ENCODE assay signal across 21 mouse cellular contexts in the genomic region with DNA sequence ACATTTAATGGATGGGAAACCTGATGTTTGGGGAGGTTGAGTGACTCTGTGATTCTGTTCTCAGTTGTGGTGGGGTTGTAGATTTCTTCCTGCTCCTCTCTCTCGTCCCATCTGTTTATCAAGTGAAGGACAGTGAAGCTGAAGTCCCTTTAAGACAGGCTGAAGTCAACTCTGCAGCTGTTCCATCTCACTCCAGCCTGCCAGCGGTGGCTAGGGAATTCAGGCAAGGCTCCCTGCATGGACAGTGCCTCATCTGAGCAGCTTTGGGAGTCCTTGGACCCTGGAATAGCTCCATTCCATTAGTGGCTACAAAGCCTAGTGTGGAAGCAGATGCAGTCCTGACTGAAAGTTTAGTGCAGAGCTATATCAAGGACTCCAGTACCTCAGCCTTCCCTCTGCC. TPM values are rescaled to one million over a fixed set of nuclear protein-coding genes. Genes with fewer than 3 reads are reported as not detected.
A peak's percentile ranks its signal among the peaks of the same experiment; 100 is the strongest.
DNase-seq lines count a peak whose midpoint lies in the region; ATAC-seq lines count a peak whose summit lies in the region.
"Had no signal": no experiment of that assay in that cellular context is flagged by ENCODE, and none has a peak within 500 bp of the region (broad histone marks: within the 10 kb centered on the region; RNA-seq: fewer than 3 reads in every experiment).

No protein-coding gene starts in this region.

- H3K9ac ChIP-seq in embryonic facial prominence, embryonic 15.5 days: no peak overlapping the region
- H3K9ac ChIP-seq: forebrain, embryonic 13.5 days; neural tube, embryonic 15.5 days had no signal

- no peak overlapping the region for H3K4me3 ChIP-seq in embryonic facial prominence, embryonic 15.5 days (replicated peaks)
- H3K4me3 ChIP-seq in hindbrain, embryonic 10.5 days: no peak overlapping the region
- H3K4me3 ChIP-seq: forebrain, embryonic 13.5 days; limb, embryonic 10.5 days; neural tube, embryonic 15.5 days had no signal

- WGBS in embryonic facial prominence, embryonic 15.5 days: 59% methylated on average over 2 of the region's 2 CpGs
- WGBS in hindbrain, embryonic 10.5 days: 65% methylated on average over 2 of the region's 2 CpGs

- peak; percentile 38 for DNase-seq in kidney, postnatal 10 days
- DNase-seq in kidney, adult 9 months: no peak
- DNase-seq in gastrocnemius, postnatal 36 days: peak; percentile 27 to 34
- peak; percentile 40 for DNase-seq in lung, postnatal 36 days
- DNase-seq in right cerebral cortex, postnatal 14 days: no peak
- no peak for DNase-seq in hindbrain, embryonic 10.5 days (ENCODE audit: low spot score)
- DNase-seq: B cell, adult 2 months; cerebellum, adult 9-10 months; kidney, adult 11 months; kidney, postnatal 14 days; right cerebral cortex, postnatal 4 days had no signal

- intact Hi-C loops in gastrocnemius, postnatal 36 days (cut with DNase I): no loop called here

- no peak for ATAC-seq in embryonic facial prominence, embryonic 15.5 days (ENCODE audit: insufficient number of reproducible peaks, low FRiP score, low TSS enrichment, low read depth)
- ATAC-seq: forebrain, embryonic 13.5 days; hindbrain, embryonic 16.5 days had no signal

- peak overlapping the region; percentile 36; the same call in 1 of the 2 replicates for H3K27ac ChIP-seq in embryonic facial prominence, embryonic 15.5 days (replicated peaks)
- H3K27ac ChIP-seq in hindbrain, embryonic 10.5 days: no peak overlapping the region
- H3K27ac ChIP-seq: forebrain, embryonic 13.5 days; limb, embryonic 10.5 days; neural tube, embryonic 15.5 days had no signal

- no peaks in the 10 kb centered on the region for H3K9me3 ChIP-seq in embryonic facial prominence, embryonic 15.5 days (replicated peaks)
- H3K9me3 ChIP-seq in hindbrain, embryonic 10.5 days: no peaks in the 10 kb centered on the region
- H3K9me3 ChIP-seq: forebrain, embryonic 13.5 days; limb, embryonic 10.5 days; neural tube, embryonic 15.5 days had no signal

- H3K4me2 ChIP-seq in embryonic facial prominence, embryonic 15.5 days (replicated peaks): no peak overlapping the region
- H3K4me2 ChIP-seq: forebrain, embryonic 13.5 days; liver, embryonic 11.5 days; midbrain, embryonic 11.5 days; neural tube, embryonic 15.5 days had no signal

- H3K4me1 ChIP-seq in embryonic facial prominence, embryonic 15.5 days: peaks cover 9% of the 10 kb centered on the region
- H3K4me1 ChIP-seq in hindbrain, embryonic 10.5 days (replicated peaks): no peaks in the 10 kb centered on the region
- H3K4me1 ChIP-seq: forebrain, embryonic 13.5 days; limb, embryonic 10.5 days; neural tube, embryonic 15.5 days had no signal

- H3K27me3 ChIP-seq in embryonic facial prominence, embryonic 15.5 days: no peaks in the 10 kb centered on the region
- no peaks in the 10 kb centered on the region for H3K27me3 ChIP-seq in hindbrain, embryonic 10.5 days (ENCODE audit: insufficient read depth, poor library complexity, severe bottlenecking)
- H3K27me3 ChIP-seq: forebrain, embryonic 13.5 days; neural tube, embryonic 15.5 days had no signal

- no peaks in the 10 kb centered on the region for H3K36me3 ChIP-seq in embryonic facial prominence, embryonic 15.5 days
- no peaks in the 10 kb centered on the region for H3K36me3 ChIP-seq in hindbrain, embryonic 10.5 days
- H3K36me3 ChIP-seq: limb, embryonic 10.5 days; neural tube, embryonic 15.5 days had no signal

RNA-seq across cellular contexts. Expression of a gene that starts 3.3 kb away (rescaled TPM):
- 0.25 and 0.44 TPM in 2 replicates for polyA plus RNA-seq in embryonic facial prominence, embryonic 15.5 days (2015; fragmentation: Nextera tagmentation; extraction: Ambion mirVana)
- total RNA-seq in gastrocnemius, postnatal 36 days (2021): not detected
- 0.18 and 0.35 TPM in 2 replicates for polyA plus RNA-seq in hindbrain, embryonic 10.5 days (2016; fragmentation: Nextera tagmentation; extraction: Ambion mirVana)
- total RNA-seq: layer of hippocampus, adult 8-10 months; left cerebral cortex, adult 18-20 months had no signal
- polyA plus RNA-seq: testis, adult 2 months had no signal

Comparison
In these comparisons a context has a peak if more than half of its experiments do, and no peak if none do; other contexts are left out.
1. DNase-seq: peak in kidney, postnatal 10 days (single experiment), gastrocnemius, postnatal 36 days (2 of 2) and lung, postnatal 36 days (single experiment); none in kidney, adult 9 months (single experiment), right cerebral cortex, postnatal 14 days (single experiment) and hindbrain, embryonic 10.5 days (single experiment).